Mouse (Mus musculus) T-cell, adult 2 months (primary cell): ENCODE measurements around the gene Hes2.

ENCODE experiments used
- DNase-seq: peaks from one replicate; pipeline ENCODE4 v3.0.0; 2022; ENCODE audit warnings: low spot score

Gene Hes2

DNA sequence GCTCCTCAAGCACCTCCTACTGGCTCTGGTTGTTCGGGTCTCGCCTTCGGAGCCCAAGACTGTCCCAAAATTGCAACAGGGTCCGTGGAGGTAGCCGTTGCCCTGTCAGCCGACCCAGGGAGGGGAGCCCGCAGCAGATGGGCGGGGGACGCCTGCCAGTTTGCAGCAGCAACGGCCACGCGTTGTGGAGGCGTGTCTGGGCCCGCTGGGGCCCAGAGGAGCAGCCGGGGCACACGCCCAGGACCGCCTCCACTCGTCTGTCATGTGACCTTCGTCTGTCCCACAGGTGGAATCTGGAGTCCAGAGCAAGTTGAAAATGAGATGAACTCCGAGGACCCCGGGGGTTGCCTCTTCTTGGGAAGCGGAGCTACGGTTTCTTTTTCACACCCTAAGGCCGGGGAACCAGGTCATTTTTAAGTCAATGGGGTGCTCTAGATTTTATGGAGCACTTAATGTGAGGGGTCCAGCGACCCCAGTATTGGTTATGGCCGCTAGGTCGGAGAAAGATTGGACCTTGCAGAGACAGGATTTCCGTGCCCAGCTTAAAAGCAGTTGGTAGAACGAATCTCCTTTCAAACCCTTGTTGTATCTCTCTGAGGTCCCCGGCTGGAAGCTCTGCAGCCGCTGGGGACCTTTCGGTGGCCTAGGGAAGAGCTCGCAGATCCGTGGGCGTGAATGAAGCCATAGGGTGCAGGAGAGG lies at the start of gene Hes2:
TSS of gene Hes2 (plus strand) at position 283 of the 700 bp plus-strand sequence.
- DNase-seq: no peak

DNA sequence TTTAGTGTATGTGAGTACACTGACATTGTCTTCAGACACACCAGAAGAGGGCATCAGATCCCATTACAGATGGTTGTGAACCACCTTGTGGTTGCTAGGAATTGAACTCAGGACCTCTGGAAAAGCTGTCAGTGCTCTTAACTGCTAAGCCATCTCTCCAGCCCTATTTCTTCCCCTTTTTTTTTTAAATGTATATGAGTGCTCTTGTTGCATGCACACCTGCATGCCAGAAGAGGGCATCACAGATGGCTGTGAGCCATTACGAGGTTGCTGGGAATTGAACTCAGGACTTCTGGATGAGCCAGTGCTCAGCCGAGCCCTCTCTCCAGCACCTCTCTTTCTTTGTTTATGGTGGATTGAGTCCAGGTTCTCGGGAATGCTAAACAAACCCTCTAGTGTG lies 49.2 kb upstream of the Hes2 start:
- DNase-seq: no peak

DNA sequence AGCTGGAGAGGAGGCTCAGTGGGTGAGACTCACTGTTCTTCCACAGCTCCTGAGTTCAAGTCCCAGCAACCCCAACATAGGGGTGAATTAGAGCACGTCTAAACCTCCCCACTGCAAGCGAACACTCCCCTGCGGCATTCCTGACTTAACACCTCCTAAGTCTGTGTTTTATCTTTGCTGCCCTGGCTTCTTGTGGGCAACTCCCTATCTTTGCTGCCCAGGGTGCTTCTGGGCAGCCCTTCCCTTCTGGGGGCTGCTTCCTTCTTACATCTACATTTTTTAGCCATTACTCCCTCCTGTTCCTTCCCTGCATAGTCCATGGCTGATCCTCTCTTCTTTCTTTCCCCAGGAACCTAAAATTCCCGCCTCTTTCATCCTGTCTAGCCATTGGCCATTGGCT lies 48.0 kb upstream of the Hes2 start:
- DNase-seq: no peak

DNA sequence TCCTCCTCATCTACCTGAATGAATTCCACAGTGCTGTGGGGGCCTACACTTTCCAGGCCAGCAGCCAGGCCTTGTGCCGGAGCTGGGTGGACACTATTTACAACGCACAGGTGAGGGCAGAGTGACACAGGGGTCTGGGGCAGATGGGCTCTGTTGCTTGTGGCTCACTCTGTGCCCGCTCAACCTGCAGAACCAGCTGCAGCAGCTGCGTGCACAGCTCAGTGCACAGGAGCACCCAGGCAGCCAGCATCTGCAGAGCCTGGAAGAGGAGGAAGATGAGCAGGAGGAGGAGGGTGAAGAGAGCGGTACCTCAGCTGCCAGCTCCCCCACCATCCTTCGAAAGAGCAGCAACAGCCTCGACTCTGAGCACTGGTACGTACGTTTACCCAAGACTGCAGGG lies 46.3 kb upstream of the Hes2 start:
- no peak for DNase-seq

DNA sequence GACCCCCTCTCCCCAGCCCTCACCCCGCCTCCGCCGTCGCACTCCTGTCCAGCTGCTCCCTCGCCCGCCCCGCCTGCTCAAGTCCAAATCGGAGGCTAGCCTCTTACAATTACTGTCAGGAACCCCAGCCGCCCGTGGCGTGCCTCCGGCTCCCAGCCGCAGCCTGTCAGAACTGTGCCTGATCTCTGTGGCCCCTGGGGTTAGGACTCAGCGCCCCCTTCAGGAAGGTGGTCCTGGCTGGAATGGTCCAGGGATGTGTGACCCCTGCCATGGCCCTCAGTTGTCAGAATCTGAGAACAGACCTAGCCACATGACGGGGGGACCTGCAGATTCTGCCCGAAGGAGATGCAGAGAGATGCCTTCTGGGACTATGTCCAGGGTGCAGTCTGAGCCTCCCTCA lies 44.6 kb upstream of the Hes2 start:
- no peak for DNase-seq

DNA sequence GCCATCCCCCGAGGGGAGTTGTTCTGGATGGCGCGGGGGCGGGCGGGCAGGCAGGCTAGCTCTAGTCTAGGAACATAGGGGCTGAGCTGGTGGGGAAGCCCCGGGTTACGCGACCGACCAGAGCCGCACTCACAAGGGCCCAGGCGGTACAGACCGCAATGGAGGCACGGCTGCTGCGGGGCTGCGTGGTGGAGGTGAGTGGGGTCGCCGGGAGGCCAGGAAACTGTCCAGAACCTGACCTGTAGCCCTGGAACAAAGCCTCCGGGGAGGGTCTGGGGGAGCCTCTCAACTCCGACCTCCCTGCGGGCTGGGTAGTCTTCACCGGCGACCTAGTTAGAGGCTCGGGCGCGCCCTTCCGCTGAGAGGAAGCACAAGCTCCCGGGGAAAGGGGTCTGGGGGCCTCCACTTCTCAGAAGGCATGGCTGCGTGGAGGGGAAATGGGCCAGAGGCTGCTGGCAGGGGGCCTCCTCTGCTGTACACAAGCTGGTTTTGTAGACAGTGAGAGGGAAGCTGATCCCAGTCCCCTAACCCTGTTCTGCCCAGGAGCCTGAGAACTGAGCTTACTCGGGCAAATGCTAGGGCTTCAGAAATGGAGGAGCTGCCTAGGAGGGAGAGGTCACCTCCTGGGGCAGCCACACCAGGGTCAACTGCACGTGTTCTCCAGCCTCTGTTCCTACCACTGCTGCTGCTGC lies 42.6 kb upstream of the Hes2 start, which contains the start of gene Tnfrsf25:
TSS of gene Tnfrsf25 (plus strand) at position 14 of the 692 bp plus-strand sequence.
- peak; percentile 60 for DNase-seq

DNA sequence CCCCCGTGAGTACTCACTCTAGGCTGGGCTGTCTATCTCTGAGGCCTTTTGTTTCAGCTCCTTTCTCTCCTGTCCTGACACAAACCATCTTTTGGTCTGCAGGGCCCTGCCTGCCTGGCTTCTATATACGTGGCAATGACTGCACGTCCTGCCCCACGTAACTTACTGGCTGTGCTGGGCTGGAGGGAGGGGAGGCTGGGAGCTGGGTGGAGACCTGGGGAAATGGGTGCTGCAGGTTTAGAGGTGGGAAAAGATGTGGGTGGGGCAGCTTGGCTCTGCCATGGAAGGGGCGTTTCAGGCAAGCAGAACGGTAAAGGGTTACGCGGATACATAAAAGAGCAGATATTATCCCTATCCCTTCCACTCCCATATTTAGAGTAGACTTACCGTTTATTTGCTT lies 41.1 kb upstream of the Hes2 start:
- DNase-seq: no peak

DNA sequence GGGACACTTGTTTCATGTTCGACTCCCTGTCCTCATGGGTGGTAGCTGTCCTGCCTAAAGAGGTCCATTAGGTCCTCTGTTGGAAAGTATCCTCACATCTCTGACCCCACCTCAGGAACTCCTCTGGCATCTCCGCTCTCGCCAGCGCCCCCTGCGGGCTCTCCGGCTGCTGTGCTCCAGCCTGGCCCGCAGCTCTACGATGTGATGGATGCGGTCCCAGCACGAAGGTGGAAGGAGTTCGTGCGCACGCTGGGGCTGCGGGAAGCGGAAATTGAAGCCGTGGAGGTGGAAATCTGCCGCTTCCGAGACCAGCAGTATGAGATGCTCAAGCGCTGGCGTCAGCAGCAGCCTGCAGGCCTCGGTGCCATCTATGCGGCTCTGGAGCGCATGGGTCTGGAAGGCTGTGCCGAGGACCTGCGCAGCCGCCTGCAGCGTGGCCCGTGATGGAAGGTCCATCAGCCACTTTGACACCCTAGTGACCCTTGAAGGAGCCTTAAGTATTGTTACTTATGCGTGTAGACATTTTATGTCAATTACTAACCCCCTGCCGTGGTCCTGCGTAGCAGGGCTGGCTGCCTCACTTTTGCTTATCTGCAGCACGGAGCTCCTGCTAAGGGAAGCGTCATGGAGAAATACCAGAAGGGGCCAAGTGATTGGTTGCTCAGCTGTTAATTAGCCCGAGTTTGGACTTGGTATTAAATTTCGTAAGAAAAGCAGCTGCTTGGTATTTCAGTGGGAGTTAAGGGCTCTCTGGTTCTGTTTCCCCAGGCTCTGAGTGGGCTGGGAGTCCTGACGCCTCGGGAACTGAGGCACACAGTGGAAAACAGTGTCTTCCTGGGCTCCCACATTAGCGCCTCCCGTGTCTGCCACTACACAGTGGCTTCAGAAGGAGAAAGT lies 39.0 kb upstream of the Hes2 start:
- DNase-seq: peak; percentile 56

DNA sequence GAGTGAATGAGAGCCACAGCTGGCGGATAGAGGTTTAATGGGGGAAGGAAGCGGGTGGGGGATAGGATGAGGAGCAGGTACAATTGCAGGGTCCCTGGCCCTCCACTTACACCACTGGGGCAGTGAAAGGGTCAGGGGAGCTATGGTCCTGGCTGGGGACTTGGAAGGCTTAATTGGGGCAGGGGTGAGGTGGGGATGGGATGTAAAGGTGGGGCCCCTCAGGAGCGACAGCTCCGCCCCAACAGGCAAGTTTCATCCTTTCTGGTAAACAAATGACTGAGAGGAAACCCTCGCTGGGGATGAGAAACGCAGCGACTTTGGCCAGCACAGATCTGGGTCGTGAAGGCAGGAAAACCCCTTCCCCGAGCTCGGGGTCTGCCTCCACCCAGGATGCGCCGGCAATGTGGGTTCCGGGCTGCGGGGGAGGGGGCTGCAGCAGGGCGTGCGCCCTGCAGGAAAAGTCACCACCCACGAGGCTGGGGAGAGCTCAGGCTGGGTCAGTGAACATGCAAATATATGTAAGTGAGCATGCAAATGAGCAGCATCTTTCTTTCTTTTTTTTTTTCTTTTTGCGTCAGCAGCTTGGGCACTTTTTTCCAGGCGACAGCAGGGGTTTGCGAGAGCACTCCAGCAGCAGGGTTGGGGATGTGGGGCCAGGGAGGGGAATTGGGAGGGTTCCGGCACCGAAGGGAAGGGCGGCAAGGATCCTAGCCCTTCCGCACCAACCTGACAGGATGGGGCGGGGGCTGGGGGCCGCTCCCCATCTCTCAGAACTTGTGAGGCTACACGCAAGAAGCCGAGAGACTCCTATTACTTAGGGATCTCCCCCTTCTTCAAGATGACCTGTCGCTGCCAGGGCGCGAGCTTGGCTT lies 38.1 kb upstream of the Hes2 start:
- DNase-seq: peak; percentile 71

DNA sequence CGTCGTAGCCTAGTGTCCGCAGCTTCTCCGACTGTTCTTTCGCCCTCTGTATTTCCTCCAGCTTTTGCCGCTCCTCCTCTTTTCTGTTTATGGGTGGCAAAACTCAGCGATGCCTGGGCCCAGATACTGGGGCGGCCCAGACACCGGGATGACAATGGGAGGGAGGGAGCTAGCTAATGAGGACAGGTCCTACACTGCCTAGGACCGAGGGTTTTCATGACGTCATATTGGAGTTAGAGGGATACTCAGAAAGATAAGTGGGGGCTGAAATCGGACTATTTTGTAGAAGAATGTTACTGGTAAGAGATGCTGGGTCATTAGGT lies 37.5 kb upstream of the Hes2 start:
- no peak for DNase-seq

DNA sequence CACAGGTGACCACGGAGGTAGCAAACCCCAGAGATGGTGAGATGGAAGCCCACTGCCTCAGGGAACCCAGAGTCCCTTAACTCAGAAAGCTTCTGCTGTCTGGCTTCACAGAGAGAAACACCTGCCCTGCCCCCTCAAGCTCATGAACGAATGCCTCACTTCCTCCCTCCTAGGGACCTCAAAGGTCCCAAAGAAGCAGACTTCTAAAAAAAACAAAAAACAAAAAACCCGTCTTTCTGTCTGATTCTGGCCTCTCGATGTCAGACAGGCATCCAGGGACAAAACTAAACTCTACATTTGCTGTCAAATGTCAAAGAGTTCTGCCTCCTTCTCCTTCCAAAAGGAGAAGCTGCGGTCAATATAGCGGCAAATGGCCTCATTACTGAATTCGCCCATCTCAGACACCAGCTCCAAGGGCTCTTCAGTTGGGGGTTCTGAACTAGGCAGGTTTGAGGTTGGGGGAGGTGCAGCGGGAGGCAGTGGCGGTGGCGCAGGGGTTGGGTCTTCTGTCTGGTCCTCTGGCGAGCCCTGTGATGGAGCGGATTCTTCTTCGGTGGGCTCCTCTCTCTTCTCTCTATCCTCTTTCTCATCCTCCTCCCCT lies 34.2 kb upstream of the Hes2 start:
- no peak for DNase-seq

DNA sequence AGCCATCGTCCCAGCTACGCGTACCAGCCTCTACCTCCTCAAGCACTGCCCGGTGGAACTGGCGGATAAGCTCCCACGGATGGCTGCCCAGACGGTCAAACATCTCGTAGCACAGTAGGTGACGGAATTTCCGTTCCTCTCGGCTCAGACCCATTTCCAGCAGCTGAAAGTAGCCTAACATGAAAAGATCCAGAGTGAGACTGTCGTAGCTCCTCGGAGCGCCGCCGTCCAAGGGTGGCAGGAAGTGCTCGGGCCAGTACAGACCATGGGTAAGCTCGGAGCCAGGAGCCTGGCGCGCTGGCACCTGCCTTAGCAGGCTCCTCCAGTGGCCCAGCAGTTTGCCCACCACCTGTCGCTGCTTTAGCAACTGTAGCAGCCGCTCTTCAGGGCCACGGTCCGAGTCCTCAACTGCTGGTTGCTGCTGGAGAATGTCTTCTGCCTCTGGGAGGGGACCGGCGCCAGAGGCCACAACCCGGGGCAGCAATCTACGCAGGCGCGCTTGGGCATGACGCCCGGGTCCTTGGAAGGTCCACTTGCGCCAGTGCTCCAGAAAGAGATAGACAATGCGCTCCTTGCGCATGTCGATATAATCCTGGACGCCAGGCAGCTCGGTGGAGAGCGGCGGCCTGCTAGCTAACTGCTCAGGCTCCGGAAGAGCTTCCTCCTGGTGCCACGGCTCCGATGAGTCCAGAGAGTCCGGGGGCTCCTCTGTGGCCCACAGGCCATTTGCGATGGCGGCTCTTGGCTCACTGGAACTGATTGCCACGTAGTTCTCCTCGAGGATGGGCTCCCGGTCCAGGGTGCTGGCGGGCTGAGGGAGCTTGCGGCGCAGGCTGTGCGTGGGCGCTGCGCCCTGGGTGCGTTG lies 33.3 kb upstream of the Hes2 start:
- no peak for DNase-seq

DNA sequence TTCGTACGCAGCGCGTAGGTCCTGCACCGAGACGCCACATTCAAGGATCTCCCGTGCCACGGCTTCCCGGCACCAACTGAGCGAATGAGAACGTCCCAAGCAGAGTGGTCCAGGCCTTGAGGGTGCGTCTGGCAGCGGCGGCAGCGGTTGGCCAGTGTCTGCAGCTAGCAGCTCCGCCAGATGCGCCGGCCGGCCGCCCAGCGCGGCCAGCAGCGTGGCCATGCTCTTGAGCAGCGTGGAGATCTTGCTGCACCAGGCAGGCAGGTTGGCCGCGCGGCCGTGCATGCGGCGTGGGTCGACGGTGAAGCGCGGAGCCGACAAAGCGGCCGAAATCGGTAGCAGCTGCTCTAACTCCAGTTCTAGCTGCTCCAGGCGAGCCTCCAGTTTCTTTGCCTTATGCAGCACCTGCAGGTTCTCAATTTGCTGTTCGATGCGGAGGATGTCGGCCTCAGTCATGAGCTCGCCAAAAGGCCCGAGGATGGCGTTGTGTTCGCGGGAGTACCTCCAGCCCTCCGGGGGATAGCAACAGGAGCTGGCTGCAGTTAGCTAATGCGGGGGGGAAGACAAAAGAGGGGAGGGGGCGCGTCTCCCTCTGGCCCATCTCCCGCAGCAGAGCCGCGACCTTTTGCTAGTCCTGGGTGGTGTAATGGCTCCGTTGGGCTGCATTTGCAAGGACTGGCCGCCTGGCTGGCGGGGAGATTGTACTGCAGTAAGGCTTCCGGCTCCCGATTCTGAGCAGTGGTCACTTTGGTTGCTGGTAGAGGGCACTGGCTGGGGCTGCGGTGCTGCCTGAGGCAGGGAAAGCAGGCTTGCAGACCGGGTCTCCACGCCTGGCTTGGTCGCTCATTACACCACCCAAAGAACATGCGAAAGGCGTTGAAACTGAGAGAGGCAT lies 32.4 kb upstream of the Hes2 start:
- no peak for DNase-seq

DNA sequence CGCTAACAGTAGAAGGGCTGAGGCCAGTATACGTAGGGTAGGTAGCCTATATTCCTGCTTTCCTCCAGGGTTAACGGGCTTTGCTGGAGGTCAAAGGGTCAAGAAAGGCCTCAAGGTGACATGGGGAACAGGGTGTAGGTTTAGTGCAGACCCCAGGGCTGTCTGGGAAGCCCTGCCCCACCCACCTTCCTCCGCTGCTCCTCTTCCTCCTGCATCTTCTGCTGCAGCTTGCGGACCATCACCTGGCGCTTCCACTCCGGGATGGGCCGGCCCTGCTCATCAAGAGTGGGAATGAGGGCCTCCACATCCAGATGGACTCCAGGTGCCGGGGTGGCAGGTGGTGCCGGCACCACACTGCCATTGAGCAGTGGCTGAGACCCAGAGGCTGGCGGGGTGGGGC lies 30.8 kb upstream of the Hes2 start:
- no peak for DNase-seq

DNA sequence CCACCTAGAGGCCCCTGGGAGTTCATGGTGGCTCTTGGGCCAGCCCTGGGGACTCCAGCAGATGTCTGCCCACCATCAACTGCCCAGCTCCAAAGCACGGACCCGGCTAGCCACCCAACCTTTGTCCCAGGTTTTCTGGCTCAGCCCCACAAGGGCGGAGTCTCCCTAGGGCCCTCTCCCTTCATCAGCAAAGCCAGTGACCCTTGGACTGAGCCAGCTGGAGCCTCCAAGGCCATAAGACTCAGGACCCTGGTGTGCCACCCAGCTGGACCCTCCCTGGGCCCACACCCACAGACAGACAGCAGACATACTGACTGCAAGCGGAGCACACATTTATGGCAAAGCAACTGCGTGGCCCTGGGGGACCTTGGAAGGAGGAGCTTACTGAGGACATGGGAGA lies 29.9 kb upstream of the Hes2 start:
- no peak for DNase-seq

DNA sequence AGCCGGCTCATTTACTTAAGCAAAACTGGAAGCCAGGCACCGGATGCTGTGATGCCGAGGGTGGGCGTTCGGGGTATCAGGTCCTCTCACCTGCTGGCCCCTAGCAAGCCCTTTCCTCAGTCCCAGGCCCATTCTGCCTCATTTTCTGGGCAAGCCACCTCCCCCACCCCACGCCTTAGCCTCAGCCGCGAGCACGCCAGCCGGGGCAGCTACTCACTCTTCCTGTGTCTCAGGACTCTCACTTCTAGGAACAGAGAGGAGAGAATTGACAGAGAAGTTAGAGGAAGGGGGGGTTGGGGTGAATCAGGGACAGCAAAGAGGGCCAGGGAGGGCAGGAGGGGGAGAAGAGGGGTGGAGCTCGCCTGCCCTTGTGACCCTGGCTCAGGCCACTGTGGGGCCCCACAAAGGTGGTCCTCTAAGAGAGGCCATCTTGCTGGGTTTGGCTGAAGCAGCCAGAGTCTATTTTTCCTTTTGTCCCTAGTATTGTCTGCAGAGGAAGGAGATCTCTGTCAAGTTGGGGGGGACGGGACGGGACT lies 29.2 kb upstream of the Hes2 start:
- no peak for DNase-seq

DNA sequence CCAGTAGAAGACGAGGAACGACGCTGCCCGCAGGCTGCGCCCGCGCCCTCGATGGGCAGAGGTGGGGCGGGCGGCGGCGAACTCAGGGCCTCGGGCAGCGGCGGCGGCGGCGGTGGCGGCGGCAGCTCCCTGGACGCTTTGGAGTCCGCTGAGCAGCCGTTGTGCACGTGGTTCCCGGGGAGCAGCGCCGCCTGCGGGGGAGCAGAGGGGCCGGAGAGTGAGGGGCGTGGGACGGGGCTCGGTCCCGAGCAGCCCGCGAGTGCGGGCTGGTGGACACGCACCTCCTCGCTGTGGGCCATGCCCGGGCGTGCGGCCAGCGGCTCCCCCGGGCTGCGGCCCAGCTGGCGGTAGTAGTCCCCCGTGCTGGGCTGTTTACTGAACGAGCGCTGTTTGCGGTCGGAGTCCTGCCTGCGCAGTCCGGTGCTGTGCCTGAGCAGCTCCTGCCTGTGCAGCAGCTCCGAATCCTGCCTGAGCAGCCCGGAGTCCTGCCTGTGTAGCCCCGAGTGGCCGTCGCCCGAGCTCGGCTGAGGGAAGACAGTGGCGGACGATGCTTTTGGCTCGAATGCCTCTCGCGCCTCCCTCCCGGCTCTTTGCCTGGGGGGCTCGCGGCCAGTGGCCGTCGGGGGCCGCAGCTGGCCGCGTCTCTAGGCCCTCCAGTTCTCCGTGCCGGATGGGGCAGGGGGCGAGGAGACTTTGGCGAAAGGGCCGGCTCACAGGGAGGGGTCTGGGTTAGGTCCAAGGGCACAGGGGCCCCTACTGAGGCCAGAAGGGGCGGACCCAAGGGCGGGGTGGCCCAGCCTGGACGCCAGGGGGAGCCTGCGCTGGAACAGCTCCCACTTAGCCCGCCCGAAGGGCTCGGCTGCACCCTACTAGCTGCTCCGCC lies 27.7 kb upstream of the Hes2 start:
- DNase-seq: peak; percentile 50
